Mouse (Mus musculus) embryonic facial prominence, embryonic 11.5 days (tissue): Measurements from ENCODE around the gene Ankrd6. TPM values are rescaled to one million over a fixed set of nuclear protein-coding genes. Genes with fewer than 3 reads are reported as not detected.

Experiments
- ATAC-seq: fragments of 200-750 bp; cut with Nextera tagmentation; replicated peaks from 2 replicates; pipeline ENCODE4 v1.8.0; 2017; ENCODE audit warnings: low read depth; ENCODE audit not compliant: insufficient number of reproducible peaks, low FRiP score, low TSS enrichment
- DNase-seq: peaks from one replicate; pipeline ENCODE4 v3.0.0-alpha.2; 2015; ENCODE audit warnings: low spot score
- H3K27ac ChIP-seq: fragments of 300-500 bp; sonication (generic); replicated peaks from 2 replicates; pipeline ENCODE4 v1.5.1; 2014; ENCODE audit warnings: mild to moderate bottlenecking, low read depth, low read length, control low read depth
- H3K27me3 ChIP-seq: fragments of 300-500 bp; sonication (generic); 2 replicates; pipeline ENCODE4 v1.6.1; 2014; ENCODE audit warnings: mild to moderate bottlenecking, low read length, moderate library complexity, mixed read lengths; ENCODE audit not compliant: control insufficient read depth, insufficient read depth
- H3K36me3 ChIP-seq: fragments of 300-500 bp; sonication (generic); replicated peaks from 2 replicates; pipeline ENCODE4 v1.6.1; 2014; ENCODE audit warnings: low read depth, mild to moderate bottlenecking, low read length, moderate library complexity, mixed read lengths; ENCODE audit not compliant: control insufficient read depth, insufficient read depth
- H3K4me1 ChIP-seq: fragments of 300-500 bp; sonication (generic); 2 replicates; pipeline ENCODE4 v1.6.1; 2014; ENCODE audit warnings: low read length, mixed read lengths; ENCODE audit not compliant: control insufficient read depth, insufficient read depth
- H3K4me2 ChIP-seq: fragments of 300-500 bp; sonication (generic); 2 replicates; pipeline ENCODE4 v1.6.1; 2014; ENCODE audit warnings: low read depth, mild to moderate bottlenecking, control low read depth, low read length, moderate library complexity
- H3K4me3 ChIP-seq: fragments of 300-500 bp; sonication (generic); 2 replicates; pipeline ENCODE4 v1.5.1; 2014; ENCODE audit warnings: low read depth, low read length, control low read depth
- H3K9ac ChIP-seq: fragments of 300-500 bp; sonication (generic); replicated peaks from 2 replicates; pipeline ENCODE4 v1.6.1; 2014; ENCODE audit warnings: mild to moderate bottlenecking, control low read depth, low read length
- H3K9me3 ChIP-seq: fragments of 300-500 bp; sonication (generic); replicated peaks from 2 replicates; pipeline ENCODE4 v1.6.1; 2016; ENCODE audit warnings: mild to moderate bottlenecking, low read length, inconsistent platforms, mixed read lengths; ENCODE audit not compliant: control insufficient read depth
- WGBS: fragments of 180-500 bp; shearing (Covaris S2); extraction: QIAGEN DNeasy Blood & Tissue Kit; methylation state at CpG from one replicate; pipeline ENCODE4 v1.1.7; 2014; 5-methylcytosine and 5-hydroxymethylcytosine counted together
- polyA plus RNA-seq: library from polyadenylated mRNA; unstranded; fragments of >200 nt; fragmentation: Nextera tagmentation; extraction: Ambion mirVana; gene quantifications from 2 replicates; pipeline ENCODE4 v1.2.1, GENCODE M21; 2014

The Ankrd6 gene
- 11.3 and 13.1 TPM in 2 replicates for polyA plus RNA-seq

DNA sequence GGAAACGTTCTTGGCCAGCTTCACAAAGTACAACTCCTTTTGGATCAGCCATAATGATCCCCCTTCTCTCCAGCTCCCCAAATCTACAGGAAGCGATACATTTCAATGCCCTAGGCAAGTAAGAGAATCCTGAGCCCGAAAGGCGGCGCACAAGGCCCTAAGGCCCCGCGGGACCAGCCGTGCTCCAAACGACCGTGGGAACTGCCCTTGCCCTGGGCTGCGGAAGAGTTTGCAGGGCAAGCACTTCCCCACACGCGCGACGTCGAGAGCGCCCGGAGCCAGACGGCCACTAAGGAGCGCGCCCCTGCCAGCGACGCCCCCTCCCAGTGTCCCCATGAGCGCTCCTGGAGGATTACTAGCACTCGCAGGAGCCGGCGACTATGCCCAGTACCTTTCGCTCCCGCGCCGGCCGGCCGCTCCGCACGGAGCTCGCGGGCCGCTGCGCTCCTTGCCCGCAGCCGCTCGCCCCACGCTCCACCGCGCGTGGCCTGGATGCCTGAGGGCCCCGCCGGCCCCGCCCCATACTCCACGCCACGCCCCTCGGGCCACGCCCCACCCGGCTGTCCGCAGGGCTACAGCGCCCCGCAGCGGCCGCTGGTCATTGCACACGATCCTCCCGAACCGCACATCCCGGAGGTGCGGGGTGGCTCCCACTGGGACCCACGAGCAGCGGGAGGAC, at the start of gene Ankrd6:
Gene Ankrd6 (minus strand): TSS at position 486 of the 679 bp plus-strand sequence.
- H3K4me2 ChIP-seq: peak within 1 kb of the TSS; percentile 96
- WGBS: under 1% methylated on average over 66 of the region's 66 CpGs
- H3K4me1 ChIP-seq: no peaks in the 10 kb centered on the region
- no peak within 1 kb of the TSS for H3K27ac ChIP-seq
- peak within 1 kb of the TSS; percentile 72 for H3K9ac ChIP-seq
- no peaks in the 10 kb centered on the region for H3K36me3 ChIP-seq
- peak within 1 kb of the TSS; percentile 74 for H3K4me3 ChIP-seq
- DNase-seq (peak; percentile 88), ATAC-seq (peak; percentile 84)
- no peaks in the 10 kb centered on the region for H3K27me3 ChIP-seq
- H3K9me3 ChIP-seq: no peaks in the 10 kb centered on the region

DNA sequence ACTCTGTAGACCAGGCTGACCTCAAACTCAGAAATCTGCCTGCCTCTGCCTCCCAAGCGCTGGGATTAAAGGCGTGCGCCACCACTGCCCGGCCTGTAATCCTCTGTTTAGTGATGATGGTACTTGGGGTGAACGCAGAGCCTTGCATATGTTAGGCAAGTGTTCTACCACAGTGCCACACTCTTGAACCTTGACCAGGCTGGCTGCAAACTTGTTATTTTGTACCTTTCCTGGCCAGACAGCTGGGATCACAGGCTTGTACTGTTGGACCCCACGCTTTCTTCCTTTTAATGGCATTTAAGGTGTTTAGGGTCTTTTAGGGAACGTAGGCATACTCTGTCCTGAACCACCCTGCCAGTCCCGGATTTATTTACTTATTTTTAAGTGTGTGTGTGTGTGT, 48.4 kb upstream of the Ankrd6 start:
- Histone ChIP-seq H3K4me3 (no peak overlapping the region), H3K27ac (no peak overlapping the region), H3K27me3 (no peaks in the 10 kb centered on the region), H3K4me1 (no peaks in the 10 kb centered on the region), H3K36me3 (no peaks in the 10 kb centered on the region; the same call in 1 of the 2 replicates), H3K9me3 (no peaks in the 10 kb centered on the region), H3K9ac (no peak overlapping the region), H3K4me2 (no peak overlapping the region)
- WGBS: 94% methylated on average over 8 of the region's 8 CpGs
- no peak for ATAC-seq
- no peak for DNase-seq

GRCm38 (mm10) chr4:32997571-32997970, 46.9 kb upstream of the Ankrd6 start:
- H3K4me3 ChIP-seq: no peak overlapping the region
- 79% methylated on average over 5 of the region's 5 CpGs for WGBS
- H3K27me3 ChIP-seq: no peaks in the 10 kb centered on the region
- DNase-seq (no peak), ATAC-seq (no peak)
- H3K27ac ChIP-seq: no peak overlapping the region
- H3K36me3 ChIP-seq: no peaks in the 10 kb centered on the region; the same call in 1 of the 2 replicates
- no peaks in the 10 kb centered on the region for H3K9me3 ChIP-seq
- H3K4me1 ChIP-seq: no peaks in the 10 kb centered on the region
- no peak overlapping the region for H3K4me2 ChIP-seq
- H3K9ac ChIP-seq: no peak overlapping the region

DNA sequence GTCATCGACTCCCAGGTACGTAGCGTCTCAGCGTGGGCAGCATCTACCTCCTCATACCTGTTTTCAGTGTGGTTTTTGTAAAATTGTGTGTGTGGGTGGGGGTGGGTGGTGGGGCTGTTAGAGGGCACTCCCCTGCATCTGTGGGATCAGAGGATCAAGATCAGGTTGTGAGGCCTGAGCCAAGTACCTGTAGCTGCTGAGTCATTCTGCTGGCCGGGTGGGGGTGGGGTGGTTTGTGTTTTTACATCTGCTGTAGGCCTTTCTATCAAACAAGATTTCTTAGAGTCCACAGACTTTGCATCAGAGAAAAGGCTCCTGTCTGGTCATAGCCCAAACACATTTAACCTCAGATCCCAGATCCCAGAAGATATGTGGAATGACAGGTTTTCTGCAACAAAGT, 45.4 kb upstream of the Ankrd6 start:
- no peaks in the 10 kb centered on the region for H3K27me3 ChIP-seq
- WGBS: 95% methylated on average over 5 of the region's 5 CpGs
- no peaks in the 10 kb centered on the region for H3K4me1 ChIP-seq
- H3K4me2 ChIP-seq: no peak overlapping the region
- H3K4me3 ChIP-seq: no peak overlapping the region
- H3K27ac ChIP-seq: no peak overlapping the region
- H3K36me3 ChIP-seq: no peaks in the 10 kb centered on the region; the same call in 1 of the 2 replicates
- DNase-seq: no peak
- no peak for ATAC-seq
- H3K9me3 ChIP-seq: no peaks in the 10 kb centered on the region
- no peak overlapping the region for H3K9ac ChIP-seq

DNA sequence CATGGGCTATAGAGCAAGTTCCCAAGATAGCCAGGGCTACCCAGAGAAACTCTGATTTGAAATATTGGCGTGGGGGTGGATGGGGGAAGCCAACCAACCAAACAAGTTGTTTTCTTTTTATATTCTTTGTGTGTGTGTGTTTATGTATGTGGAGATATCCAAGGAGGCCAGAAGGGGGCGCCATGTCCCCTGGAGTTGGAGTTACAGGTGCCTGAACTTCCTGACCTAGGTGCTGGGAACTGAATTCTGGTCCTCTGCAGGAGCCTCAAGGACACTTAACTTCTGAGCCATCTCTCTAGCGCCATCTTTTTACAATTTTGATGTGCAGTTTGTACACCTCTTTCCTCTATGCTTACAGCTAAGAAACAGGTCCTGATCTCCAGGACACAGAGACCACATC, 43.5 kb upstream of the Ankrd6 start:
- Histone ChIP-seq H3K27ac (no peak overlapping the region), H3K4me1 (no peaks in the 10 kb centered on the region), H3K9ac (no peak overlapping the region), H3K36me3 (no peaks in the 10 kb centered on the region; the same call in 1 of the 2 replicates), H3K27me3 (no peaks in the 10 kb centered on the region), H3K9me3 (no peaks in the 10 kb centered on the region), H3K4me2 (no peak overlapping the region), H3K4me3 (no peak overlapping the region)
- no peak for DNase-seq
- no peak for ATAC-seq
- 74% methylated on average over 3 of the region's 3 CpGs for WGBS

GRCm38 (mm10) chr4:32989346-32989745, 38.7 kb upstream of the Ankrd6 start:
- no peaks in the 10 kb centered on the region for H3K4me1 ChIP-seq
- ATAC-seq (no peak), DNase-seq (no peak)
- H3K4me2 ChIP-seq: no peak overlapping the region
- no peaks in the 10 kb centered on the region for H3K36me3 ChIP-seq
- WGBS: 75% methylated on average over 2 of the region's 2 CpGs
- no peak overlapping the region for H3K27ac ChIP-seq
- H3K4me3 ChIP-seq: no peak overlapping the region
- H3K9me3 ChIP-seq: no peaks in the 10 kb centered on the region
- no peaks in the 10 kb centered on the region for H3K27me3 ChIP-seq
- no peak overlapping the region for H3K9ac ChIP-seq

- H3K9ac ChIP-seq: no peak overlapping the region
- H3K27me3 ChIP-seq: 0 out of 2 replicates have a peak, but pooled peaks cover 1% of the 10 kb centered on the region
- WGBS: 53% methylated on average over 3 of the region's 3 CpGs
- H3K4me1 ChIP-seq: no peaks in the 10 kb centered on the region; the same call in 1 of the 2 replicates
- H3K27ac ChIP-seq: no peak overlapping the region
- no peaks in the 10 kb centered on the region for H3K9me3 ChIP-seq
- no peak for ATAC-seq
- no peak for DNase-seq
- H3K36me3 ChIP-seq: no peaks in the 10 kb centered on the region
- H3K4me3 ChIP-seq: no peak overlapping the region
- H3K4me2 ChIP-seq: no peak overlapping the region
Observed at GRCm38 (mm10) chr4:32987006-32987405, 36.4 kb upstream of the Ankrd6 start.

DNA sequence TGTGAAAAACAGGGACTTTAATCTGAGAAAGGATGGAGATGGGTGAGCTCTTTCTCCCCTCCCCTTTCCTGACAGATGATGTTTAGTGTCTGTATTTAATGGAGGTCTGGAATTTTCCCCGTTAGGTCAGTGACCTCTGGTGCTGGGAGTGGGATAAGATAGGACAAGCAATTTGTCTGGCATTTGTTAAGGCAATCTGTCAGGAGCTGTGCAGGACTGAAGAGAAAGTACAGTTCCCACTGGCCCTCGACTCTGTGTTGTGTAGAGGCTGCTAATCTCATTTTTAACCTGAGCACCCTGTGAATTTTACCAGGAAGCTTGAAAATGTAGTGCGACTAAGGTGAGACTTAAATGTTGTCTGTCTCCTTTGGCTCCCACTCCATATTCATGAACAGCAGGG, 35.0 kb upstream of the Ankrd6 start:
- H3K27me3 ChIP-seq: 0 out of 2 replicates have a peak, but pooled peaks cover 2% of the 10 kb centered on the region
- ATAC-seq (no peak), DNase-seq (peak; percentile 7)
- H3K36me3 ChIP-seq: no peaks in the 10 kb centered on the region
- H3K4me3 ChIP-seq: no peak overlapping the region
- no peak overlapping the region for H3K27ac ChIP-seq
- no peaks in the 10 kb centered on the region; the same call in 1 of the 2 replicates for H3K4me1 ChIP-seq
- no peak overlapping the region for H3K4me2 ChIP-seq
- no peak overlapping the region for H3K9ac ChIP-seq
- 5% methylated on average over 3 of the region's 3 CpGs for WGBS
- H3K9me3 ChIP-seq: no peaks in the 10 kb centered on the region
